Mouse (Mus musculus) CD8-positive naive resting alpha-beta T cell, adult 57 days (primary cell): ENCODE measurements around the gene Defb35. TPM values are rescaled to one million over a fixed set of nuclear protein-coding genes. Genes with fewer than 3 reads are reported as not detected.

Source experiments
- total RNA-seq: library from RNA; stranded (reverse); gene quantifications from one replicate; pipeline ENCODE4 v1.2.4, GENCODE M21; 2023

Defb35 gene
- total RNA-seq = not detected

GRCm38 (mm10) chr8:21938052-21938451, at the start of gene Defb35:
Defb35 (plus strand) TSS chr8:21938352.

GRCm38 (mm10) chr8:21906290-21906689, 31.9 kb upstream of the Defb35 start, which contains the start of gene Defb11:
Defb11 (minus strand) TSS chr8:21906412.

GRCm38 (mm10) chr8:21932610-21933009, 5.5 kb upstream of the Defb35 start, which contains the start of gene Defb15:
Defb15 (minus strand) TSS chr8:21932710.

GRCm38 (mm10) chr8:21946462-21946861, 8.3 kb downstream of the Defb35 start, which contains the start of gene Defb13:
Defb13 (plus strand) TSS chr8:21946762.

GRCm38 (mm10) chr8:21958414-21958813, 20.3 kb downstream of the Defb35 start, which contains the start of gene Fam90a1a:
Fam90a1a (plus strand) TSS chr8:21958714.

GRCm38 (mm10) chr8:21969475-21969874, 31.3 kb downstream of the Defb35 start, which contains the start of gene Ccdc70:
Ccdc70 (plus strand) TSS chr8:21969775.

Other genes with a start within 250 kb of the Defb35 start
- gene AY761184, start 234.7 kb upstream of the Defb35 start, total RNA-seq = not detected
- not detected for gene Defa24, start 203.9 kb upstream of the Defb35 start, total RNA-seq
- gene Defb50, start 114.8 kb upstream of the Defb35 start, total RNA-seq = not detected
- not detected for gene Defb2, start 98.4 kb upstream of the Defb35 start, total RNA-seq
- not detected for gene Defb10, start 79.5 kb upstream of the Defb35 start, total RNA-seq
- not detected for gene Defb9, start 52.9 kb upstream of the Defb35 start, total RNA-seq
- not detected for gene Defb11, start 31.9 kb upstream of the Defb35 start, total RNA-seq
- gene Defb15, start 5.6 kb upstream of the Defb35 start, total RNA-seq = not detected
- not detected for gene Defb13, start 8.4 kb downstream of the Defb35 start, total RNA-seq
- not detected for gene Fam90a1a, start 20.4 kb downstream of the Defb35 start, total RNA-seq
- gene Ccdc70, start 31.4 kb downstream of the Defb35 start, total RNA-seq = not detected
- gene Atp7b, start 122.0 kb downstream of the Defb35 start, total RNA-seq = 0.15 TPM
- gene Alg11, start 122.4 kb downstream of the Defb35 start, total RNA-seq = 24.6 TPM
- not detected for gene Nek5, start 186.7 kb downstream of the Defb35 start, total RNA-seq
- 6.5 TPM for gene Nek3, start 228.1 kb downstream of the Defb35 start, total RNA-seq
- 1.6 TPM for gene Ckap2, start 247.5 kb downstream of the Defb35 start, total RNA-seq